Mouse (Mus musculus) kidney, adult 2 months (tissue): ENCODE data around the gene Shisa6.

Experiments used
- CTCF ChIP-seq: fragments of 200-500 bp; conservative IDR thresholded peaks from 2 replicates; pipeline ENCODE4 v1.5.1; 2011; ENCODE audit warnings: low read depth, mild to moderate bottlenecking, control low read depth, low read length, moderate library complexity, mixed read lengths; ENCODE audit not compliant: insufficient read depth, insufficient read length
- POLR2A ChIP-seq: fragments of 200-500 bp; IDR thresholded peaks from one replicate; pipeline ENCODE4 v1.6.1; 2011; ENCODE audit warnings: low read depth, low read length, control low read depth

- no peak for TF ChIP-seq CTCF
- no peak for TF ChIP-seq POLR2A
Measured at GRCm38 (mm10) chr11:66260205-66260604, 265.6 kb downstream of the Shisa6 start.
